Mouse (Mus musculus) neural tube, embryonic 14.5 days (tissue): Measurements from ENCODE around the gene Fez2. TPM values are rescaled to one million over a fixed set of nuclear protein-coding genes. Genes with fewer than 3 reads are reported as not detected.

Source experiments
- ATAC-seq: fragments of 200-750 bp; cut with Nextera tagmentation; 2 replicates; pipeline ENCODE4 v1.8.0; 2017; ENCODE audit warnings: low read depth, mild to moderate bottlenecking, moderate TSS enrichment, moderate library complexity
- H3K27ac ChIP-seq: fragments of 300-500 bp; sonication (generic); 2 replicates; pipeline ENCODE4 v1.5.1; 2014; ENCODE audit warnings: low read depth, mild to moderate bottlenecking, control low read depth, low read length, moderate library complexity, mixed read lengths
- H3K27me3 ChIP-seq: fragments of 300-500 bp; sonication (generic); 2 replicates; pipeline ENCODE4 v1.6.1; 2014; ENCODE audit warnings: low read length; ENCODE audit not compliant: control insufficient read depth, insufficient read depth
- H3K36me3 ChIP-seq: fragments of 300-500 bp; sonication (generic); 2 replicates; pipeline ENCODE4 v1.6.1; 2014; ENCODE audit warnings: low read length, mixed read lengths; ENCODE audit not compliant: control insufficient read depth, insufficient read depth
- H3K4me1 ChIP-seq: fragments of 300-500 bp; sonication (generic); 2 replicates; pipeline ENCODE4 v1.6.1; 2014; ENCODE audit warnings: low read length; ENCODE audit not compliant: control insufficient read depth, insufficient read depth
- H3K4me2 ChIP-seq: fragments of 300-500 bp; sonication (generic); 2 replicates; pipeline ENCODE4 v1.6.1; 2014; ENCODE audit warnings: mild to moderate bottlenecking, low read depth, low read length, control low read depth
- H3K4me3 ChIP-seq: fragments of 300-500 bp; sonication (generic); 2 replicates; pipeline ENCODE4 v1.5.1; 2014; ENCODE audit warnings: low read depth, low read length, control low read depth, mixed read lengths
- H3K9ac ChIP-seq: fragments of 300-500 bp; sonication (generic); replicated peaks from 2 replicates; pipeline ENCODE4 v1.6.1; 2014; ENCODE audit warnings: low read depth, mild to moderate bottlenecking, control low read depth, low read length, mixed read lengths
- H3K9me3 ChIP-seq: fragments of 300-500 bp; sonication (generic); 2 replicates; pipeline ENCODE4 v1.6.1; 2016; ENCODE audit warnings: low read length; ENCODE audit not compliant: control insufficient read depth
- WGBS: fragments of 180-500 bp; shearing (Covaris S2); extraction: QIAGEN DNeasy Blood & Tissue Kit; methylation state at CpG from one replicate; pipeline ENCODE4 v1.1.7; 2014; 5-methylcytosine and 5-hydroxymethylcytosine counted together
- polyA plus RNA-seq: library from polyadenylated mRNA; unstranded; fragments of >200 nt; fragmentation: Nextera tagmentation; extraction: Ambion mirVana; gene quantifications from 2 replicates; pipeline ENCODE4 v1.2.1, GENCODE M21; 2014

Fez2 gene
- polyA plus RNA-seq, 1 experiment from 2014 or later, result 64.2 TPM

DNA sequence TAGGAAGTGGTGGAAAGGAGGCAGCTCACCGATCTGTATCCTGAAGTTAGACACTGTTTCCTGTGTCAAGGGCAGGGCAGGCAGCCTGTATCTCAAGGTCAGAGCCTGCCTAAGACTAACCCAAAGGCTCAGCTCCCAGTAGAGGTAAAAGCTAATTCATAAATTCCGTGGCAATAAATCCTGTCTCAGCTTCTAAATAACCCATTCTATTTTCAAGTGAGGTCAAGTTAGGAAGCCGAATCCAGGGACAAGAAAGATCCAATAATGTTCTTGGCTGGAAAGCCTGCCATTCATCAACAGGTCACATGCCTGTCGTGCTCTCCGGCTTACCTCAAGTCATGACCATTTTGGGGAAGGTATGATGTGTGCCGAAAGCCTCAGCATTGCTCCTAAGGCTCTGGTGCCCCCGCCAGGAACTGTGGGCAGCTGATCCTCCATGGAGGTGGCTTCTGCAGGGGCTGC lies 33.4 kb upstream of the Fez2 start:
- Histone ChIP-seq H3K27me3 (no peaks in the 10 kb centered on the region), H3K27ac (no peak overlapping the region), H3K4me1 (no peaks in the 10 kb centered on the region), H3K36me3 (no peaks in the 10 kb centered on the region), H3K9me3 (no peaks in the 10 kb centered on the region), H3K4me3 (no peak overlapping the region), H3K9ac (no peak overlapping the region), H3K4me2 (no peak overlapping the region)
- ATAC-seq, result no peak
- WGBS, result 78% methylated on average over 7 of the region's 7 CpGs

GRCm38 (mm10) chr17:78449635-78450197 lies 31.8 kb upstream of the Fez2 start:
- 77% methylated on average over 13 of the region's 13 CpGs for WGBS
- no peak overlapping the region for H3K4me3 ChIP-seq
- no peak for ATAC-seq
- no peak overlapping the region for H3K4me2 ChIP-seq
- no peak overlapping the region for H3K9ac ChIP-seq
- no peaks in the 10 kb centered on the region for H3K9me3 ChIP-seq
- no peaks in the 10 kb centered on the region for H3K4me1 ChIP-seq
- no peaks in the 10 kb centered on the region for H3K36me3 ChIP-seq
- no peaks in the 10 kb centered on the region for H3K27me3 ChIP-seq
- no peak overlapping the region for H3K27ac ChIP-seq

- H3K27ac ChIP-seq, result no peak overlapping the region
- no peak for ATAC-seq
- no peak overlapping the region for H3K9ac ChIP-seq
- H3K4me1 ChIP-seq, result no peaks in the 10 kb centered on the region
- H3K27me3 ChIP-seq, result no peaks in the 10 kb centered on the region
- no peaks in the 10 kb centered on the region for H3K36me3 ChIP-seq
- no peaks in the 10 kb centered on the region for H3K9me3 ChIP-seq
- H3K4me3 ChIP-seq, result no peak overlapping the region
- no peak overlapping the region for H3K4me2 ChIP-seq
- WGBS, result 84% methylated on average over 7 of the region's 7 CpGs
These were observed 26.9 kb upstream of the Fez2 start for GRCm38 (mm10) chr17:78444826-78445225.

DNA sequence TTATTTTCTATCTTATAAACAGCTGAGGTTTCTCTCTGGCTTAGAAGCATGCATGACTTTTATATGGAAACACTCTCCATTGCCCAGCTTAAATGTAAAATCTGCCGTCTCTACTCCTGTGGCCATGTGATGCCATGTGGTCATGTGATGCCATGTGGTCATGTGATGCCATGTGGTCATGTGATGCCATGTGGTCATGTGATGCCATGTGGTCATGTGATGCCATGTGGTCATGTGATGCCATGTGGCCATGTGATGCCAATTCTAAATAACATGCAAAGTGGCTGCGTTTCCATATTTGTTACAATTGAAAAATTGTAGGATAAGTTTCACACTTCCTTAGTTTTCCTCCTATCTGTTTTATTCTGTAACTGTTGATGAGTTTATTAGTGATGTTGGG lies 22.8 kb upstream of the Fez2 start:
- no peaks in the 10 kb centered on the region for H3K4me1 ChIP-seq
- no peak overlapping the region for H3K4me2 ChIP-seq
- no peaks in the 10 kb centered on the region for H3K9me3 ChIP-seq
- no peaks in the 10 kb centered on the region for H3K36me3 ChIP-seq
- H3K9ac ChIP-seq, result no peak overlapping the region
- 97% methylated on average over 2 of the region's 2 CpGs for WGBS
- ATAC-seq, result no peak
- H3K4me3 ChIP-seq, result no peak overlapping the region
- no peaks in the 10 kb centered on the region for H3K27me3 ChIP-seq
- no peak overlapping the region for H3K27ac ChIP-seq

DNA sequence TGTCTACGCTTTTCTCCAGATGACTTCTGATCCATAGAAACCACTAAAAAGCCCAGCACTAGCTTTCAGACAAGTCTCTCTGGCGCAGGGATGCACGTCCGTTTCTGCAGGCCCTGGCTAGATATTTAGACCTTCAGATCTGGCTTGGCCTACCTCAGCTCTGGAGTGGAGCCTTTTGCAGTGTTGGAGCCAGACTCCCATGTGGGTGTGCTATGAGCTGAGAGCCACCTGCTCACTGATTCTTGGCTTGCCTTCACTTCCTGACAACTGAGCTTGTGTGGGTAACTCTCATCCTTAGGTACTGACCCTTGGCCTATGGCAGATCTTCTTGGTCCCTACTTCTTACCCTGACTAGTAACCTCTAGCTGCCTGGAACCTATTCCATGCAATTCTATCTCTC lies 19.2 kb upstream of the Fez2 start:
- Histone ChIP-seq H3K9ac (no peak overlapping the region), H3K27ac (no peak overlapping the region), H3K9me3 (no peaks in the 10 kb centered on the region), H3K27me3 (no peaks in the 10 kb centered on the region), H3K4me2 (no peak overlapping the region), H3K36me3 (no peaks in the 10 kb centered on the region), H3K4me3 (no peak overlapping the region), H3K4me1 (no peaks in the 10 kb centered on the region)
- WGBS, result 96% methylated on average over 4 of the region's 4 CpGs
- ATAC-seq, result no peak

- H3K36me3 ChIP-seq, result no peaks in the 10 kb centered on the region
- no peak for ATAC-seq
- no peaks in the 10 kb centered on the region for H3K9me3 ChIP-seq
- no peak overlapping the region for H3K4me2 ChIP-seq
- H3K27me3 ChIP-seq, result no peaks in the 10 kb centered on the region
- no peaks in the 10 kb centered on the region for H3K4me1 ChIP-seq
- H3K4me3 ChIP-seq, result no peak overlapping the region
- 88% methylated on average over 6 of the region's 6 CpGs for WGBS
- no peak overlapping the region for H3K27ac ChIP-seq
- H3K9ac ChIP-seq, result no peak overlapping the region
These were observed 17.7 kb upstream of the Fez2 start for GRCm38 (mm10) chr17:78435661-78436060.

DNA sequence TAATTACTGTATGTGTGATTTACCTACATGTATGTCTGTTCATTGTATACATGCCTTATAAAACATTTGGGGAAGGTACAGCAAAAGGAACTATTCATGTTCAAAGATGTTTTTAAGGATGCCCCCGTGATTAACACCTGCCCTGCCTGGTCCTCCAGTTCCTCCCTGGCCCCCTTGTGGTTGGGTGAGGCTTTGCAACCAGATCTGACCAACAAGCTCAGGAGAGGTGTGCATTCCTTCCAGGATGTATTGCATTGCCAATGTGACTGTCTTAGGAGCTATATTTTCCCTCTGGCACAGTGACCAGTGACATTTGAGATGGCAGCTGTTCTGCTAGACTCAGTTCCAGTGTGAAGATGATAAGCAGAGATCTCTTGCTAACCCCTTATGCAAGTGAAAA lies 16.8 kb upstream of the Fez2 start:
- 38% methylated on average over 1 of the region's 1 CpGs for WGBS
- no peak overlapping the region for H3K4me3 ChIP-seq
- H3K9ac ChIP-seq, result no peak overlapping the region
- no peak overlapping the region for H3K4me2 ChIP-seq
- H3K9me3 ChIP-seq, result no peaks in the 10 kb centered on the region
- ATAC-seq, result no peak
- H3K4me1 ChIP-seq, result no peaks in the 10 kb centered on the region
- no peak overlapping the region for H3K27ac ChIP-seq
- no peaks in the 10 kb centered on the region for H3K36me3 ChIP-seq
- no peaks in the 10 kb centered on the region for H3K27me3 ChIP-seq

DNA sequence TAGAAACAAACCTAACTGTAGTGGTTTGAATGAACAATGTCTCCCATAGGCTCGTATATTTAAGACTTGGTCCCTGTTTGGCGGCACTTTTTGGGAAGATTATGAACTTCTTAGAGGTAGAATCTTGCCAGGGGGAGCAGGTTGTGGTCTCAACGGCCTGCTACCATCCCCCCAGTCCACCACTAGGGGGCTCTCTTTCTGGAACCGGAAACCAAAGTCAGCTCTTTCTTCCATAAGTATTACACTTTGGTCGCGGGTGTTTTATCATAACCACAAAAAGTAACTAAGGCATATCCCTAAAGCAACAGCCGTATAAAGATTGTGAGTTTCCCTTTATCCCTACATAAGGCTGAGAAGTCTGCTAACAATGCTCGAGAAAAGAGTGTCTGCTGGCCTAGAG lies 12.4 kb upstream of the Fez2 start:
- Histone ChIP-seq H3K9me3 (no peaks in the 10 kb centered on the region), H3K4me1 (no peaks in the 10 kb centered on the region), H3K27ac (no peak overlapping the region), H3K27me3 (no peaks in the 10 kb centered on the region), H3K4me2 (no peak overlapping the region), H3K36me3 (no peaks in the 10 kb centered on the region), H3K4me3 (no peak overlapping the region), H3K9ac (no peak overlapping the region)
- 71% methylated on average over 8 of the region's 8 CpGs for WGBS
- no peak for ATAC-seq

DNA sequence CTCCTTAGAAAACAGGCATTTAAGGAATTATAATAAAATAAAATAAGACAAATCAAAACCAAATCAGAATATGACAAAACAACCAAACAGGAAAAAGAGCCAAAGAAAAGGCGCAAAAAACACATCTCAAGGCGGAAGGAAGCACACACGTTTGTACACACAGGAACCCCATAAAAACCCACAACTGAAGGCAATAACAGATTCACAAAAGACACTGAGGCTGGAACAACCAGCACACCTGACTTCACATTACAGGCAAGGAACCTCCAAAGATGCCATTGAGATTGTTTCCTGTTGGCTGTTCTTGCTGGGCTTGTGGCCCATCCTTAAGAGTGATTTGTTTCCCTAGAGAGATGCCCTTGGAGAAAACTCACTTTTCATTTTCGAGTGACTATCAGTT lies 11.1 kb upstream of the Fez2 start:
- ATAC-seq, result no peak
- no peaks in the 10 kb centered on the region for H3K9me3 ChIP-seq
- WGBS, result 95% methylated on average over 4 of the region's 4 CpGs

More for the DNA sequence above, 11.1 kb upstream of the Fez2 start:
- H3K4me3 ChIP-seq, result no peak overlapping the region
- no peaks in the 10 kb centered on the region for H3K27me3 ChIP-seq
- H3K36me3 ChIP-seq, result no peaks in the 10 kb centered on the region
- no peak overlapping the region for H3K27ac ChIP-seq
- no peaks in the 10 kb centered on the region for H3K4me1 ChIP-seq
- H3K9ac ChIP-seq, result no peak overlapping the region
- H3K4me2 ChIP-seq, result no peak overlapping the region
